Mouse (Mus musculus) hindbrain, postnatal 0 days (tissue): ENCODE results near the gene Tenm3. TPM values are rescaled to one million over a fixed set of nuclear protein-coding genes. Genes with fewer than 3 reads are reported as not detected.

Experiments used
- ATAC-seq: fragments of 200-750 bp; cut with Nextera tagmentation; 2 replicates; pipeline ENCODE4 v1.8.0; 2017; ENCODE audit warnings: mild to moderate bottlenecking, moderate TSS enrichment, moderate library complexity
- DNase-seq: peaks from one replicate; pipeline ENCODE4 v3.0.0-alpha.2; 2015; ENCODE audit warnings: low spot score
- H3K27ac ChIP-seq: fragments of 300-500 bp; sonication (generic); 2 replicates; pipeline ENCODE4 v1.5.1; 2014; ENCODE audit warnings: mild to moderate bottlenecking
- H3K27me3 ChIP-seq: fragments of 300-500 bp; sonication (generic); 2 replicates; pipeline ENCODE4 v1.6.1; 2014; ENCODE audit warnings: low read length, mixed read lengths; ENCODE audit not compliant: insufficient read depth
- H3K36me3 ChIP-seq: fragments of 300-500 bp; sonication (generic); 2 replicates; pipeline ENCODE4 v1.6.1; 2014; ENCODE audit warnings: low read length, mixed read lengths; ENCODE audit not compliant: insufficient read depth
- H3K4me1 ChIP-seq: fragments of 300-500 bp; sonication (generic); 2 replicates; pipeline ENCODE4 v1.6.1; 2014; ENCODE audit warnings: antibody characterized with exemption, low read length, mixed read lengths; ENCODE audit not compliant: insufficient read depth
- H3K4me2 ChIP-seq: fragments of 300-500 bp; sonication (generic); 2 replicates; pipeline ENCODE4 v1.6.1; 2014; ENCODE audit warnings: low read depth, mild to moderate bottlenecking, low read length, moderate library complexity, mixed read lengths
- H3K4me3 ChIP-seq: fragments of 300-500 bp; sonication (generic); 2 replicates; pipeline ENCODE4 v1.5.1; 2014; ENCODE audit warnings: low read length
- H3K9ac ChIP-seq: fragments of 300-500 bp; sonication (generic); replicated peaks from 2 replicates; pipeline ENCODE4 v1.6.1; 2014; ENCODE audit warnings: mild to moderate bottlenecking, low read length, moderate library complexity, mixed read lengths
- H3K9me3 ChIP-seq: fragments of 300-500 bp; sonication (generic); 2 replicates; pipeline ENCODE4 v1.6.1; 2016; ENCODE audit warnings: low read length, mixed read lengths
- CTCF ChIP-seq: IDR thresholded peaks from 2 replicates; pipeline ENCODE4 v1.5.1; 2016; ENCODE audit warnings: antibody characterized with exemption, control low read depth, low read depth
- WGBS: fragments of 180-500 bp; shearing (Covaris S2); extraction: QIAGEN DNeasy Blood & Tissue Kit; methylation state at CpG from one replicate; pipeline ENCODE4 v1.1.7; 2014; 5-methylcytosine and 5-hydroxymethylcytosine counted together
- polyA plus RNA-seq: library from polyadenylated mRNA; unstranded; fragments of >200 nt; fragmentation: Nextera tagmentation; extraction: Ambion mirVana; gene quantifications from 2 replicates; pipeline ENCODE4 v1.2.1, GENCODE M21; 2015
- total RNA-seq: library from RNA; depleted of rRNA; stranded (reverse); fragments of >200 nt; gene quantifications from 2 replicates; pipeline ENCODE4 v1.2.3, GENCODE M21; 2014

Gene Tenm3
- total and polyA plus RNA-seq, 2 experiments from 2014 or later: 21.3 to 151 TPM

- no peak for DNase-seq
- no peak for TF ChIP-seq CTCF
- no peaks in the 10 kb centered on the region for H3K36me3 ChIP-seq
- no peaks in the 10 kb centered on the region for H3K27me3 ChIP-seq
- H3K9ac ChIP-seq: no peak overlapping the region
- no peaks in the 10 kb centered on the region for H3K9me3 ChIP-seq
- H3K4me2 ChIP-seq: no peak overlapping the region
- H3K4me1 ChIP-seq: no peaks in the 10 kb centered on the region
- no peak overlapping the region for H3K4me3 ChIP-seq
- 83% methylated on average over 10 of the region's 10 CpGs for WGBS
- H3K27ac ChIP-seq: no peak overlapping the region
- no peak for ATAC-seq
Observed at GRCm38 (mm10) chr8:48604190-48604897, 239.4 kb downstream of the Tenm3 start.

- H3K9ac ChIP-seq: no peak overlapping the region
- no peak for DNase-seq
- no peak overlapping the region for H3K27ac ChIP-seq
- no peak for TF ChIP-seq CTCF
- no peak overlapping the region for H3K4me3 ChIP-seq
- H3K4me2 ChIP-seq: no peak overlapping the region
- ATAC-seq: no peak
- no peaks in the 10 kb centered on the region for H3K9me3 ChIP-seq
- H3K36me3 ChIP-seq: no peaks in the 10 kb centered on the region
- H3K27me3 ChIP-seq: no peaks in the 10 kb centered on the region
- WGBS: 86% methylated on average over 15 of the region's 15 CpGs
- H3K4me1 ChIP-seq: no peaks in the 10 kb centered on the region
Observed at GRCm38 (mm10) chr8:48603165-48603840, 240.4 kb downstream of the Tenm3 start.

- 95% methylated on average over 4 of the region's 4 CpGs for WGBS
- Histone ChIP-seq H3K9me3 (no peaks in the 10 kb centered on the region), H3K36me3 (no peaks in the 10 kb centered on the region), H3K4me1 (no peaks in the 10 kb centered on the region), H3K27me3 (no peaks in the 10 kb centered on the region), H3K4me3 (no peak overlapping the region), H3K27ac (no peak overlapping the region), H3K9ac (no peak overlapping the region), H3K4me2 (no peak overlapping the region)
- DNase-seq (no peak), ATAC-seq (no peak)
- TF ChIP-seq CTCF: no peak
Observed at GRCm38 (mm10) chr8:48601621-48602020, 242.1 kb downstream of the Tenm3 start.

- DNase-seq: no peak
- 78% methylated on average over 4 of the region's 4 CpGs for WGBS
- no peak overlapping the region for H3K4me3 ChIP-seq
- H3K27me3 ChIP-seq: no peaks in the 10 kb centered on the region
- H3K4me2 ChIP-seq: no peak overlapping the region
- TF ChIP-seq CTCF: no peak
- no peaks in the 10 kb centered on the region for H3K4me1 ChIP-seq
- no peak for ATAC-seq
- no peaks in the 10 kb centered on the region for H3K9me3 ChIP-seq
- no peak overlapping the region for H3K27ac ChIP-seq
- no peak overlapping the region for H3K9ac ChIP-seq
- H3K36me3 ChIP-seq: no peaks in the 10 kb centered on the region
Observed at GRCm38 (mm10) chr8:48599028-48599427, 244.7 kb downstream of the Tenm3 start.

GRCm38 (mm10) chr8:48596332-48596731 lies 247.4 kb downstream of the Tenm3 start:
- Histone ChIP-seq H3K9ac (no peak overlapping the region), H3K27me3 (no peaks in the 10 kb centered on the region)

GRCm38 (mm10) chr8:48591818-48592217 lies 251.9 kb downstream of the Tenm3 start:
- no peak overlapping the region for H3K9ac ChIP-seq
- H3K4me2 ChIP-seq: no peak overlapping the region
- WGBS: 65% methylated on average over 5 of the region's 5 CpGs
- no peaks in the 10 kb centered on the region for H3K36me3 ChIP-seq
- H3K4me1 ChIP-seq: no peaks in the 10 kb centered on the region
- no peaks in the 10 kb centered on the region for H3K9me3 ChIP-seq
- ATAC-seq (no peak), DNase-seq (no peak)
- H3K27ac ChIP-seq: no peak overlapping the region
- no peak overlapping the region for H3K4me3 ChIP-seq
- TF ChIP-seq CTCF: no peak
- no peaks in the 10 kb centered on the region for H3K27me3 ChIP-seq

More at GRCm38 (mm10) chr8:48596332-48596731, 247.4 kb downstream of the Tenm3 start:
- no peak for TF ChIP-seq CTCF
- WGBS: 68% methylated on average over 14 of the region's 14 CpGs
- no peak overlapping the region for H3K27ac ChIP-seq
- no peak overlapping the region for H3K4me3 ChIP-seq
- ATAC-seq (no peak), DNase-seq (no peak)
- H3K36me3 ChIP-seq: no peaks in the 10 kb centered on the region
- no peaks in the 10 kb centered on the region for H3K9me3 ChIP-seq
- no peaks in the 10 kb centered on the region for H3K4me1 ChIP-seq
- H3K4me2 ChIP-seq: no peak overlapping the region

- WGBS: 28% methylated on average over 6 of the region's 6 CpGs
- no peak for ATAC-seq
- 0 out of 2 replicates have a peak, but pooled peaks cover 3% of the 10 kb centered on the region for H3K4me1 ChIP-seq
- DNase-seq: no peak
- TF ChIP-seq CTCF: no peak
- no peaks in the 10 kb centered on the region for H3K9me3 ChIP-seq
- H3K4me3 ChIP-seq: no peak overlapping the region
- no peak overlapping the region for H3K9ac ChIP-seq
- H3K27me3 ChIP-seq: no peaks in the 10 kb centered on the region
- H3K27ac ChIP-seq: no peak overlapping the region
- H3K36me3 ChIP-seq: no peaks in the 10 kb centered on the region
- H3K4me2 ChIP-seq: no peak overlapping the region
Observed at GRCm38 (mm10) chr8:48579732-48580131, 264.0 kb downstream of the Tenm3 start.
